Comparison of ENCODE assay signal across 9 mouse cellular contexts in genomic region chr3:87886004-87886365, GRCm38 (mm10). TPM values are rescaled to one million over a fixed set of nuclear protein-coding genes. Genes with fewer than 3 reads are reported as not detected.
DNase-seq lines count a peak whose midpoint lies in the region; ATAC-seq and TF ChIP-seq lines count a peak whose summit lies in the region.
"Had no signal": no experiment of that assay in that cellular context is flagged by ENCODE, and none has a peak within 500 bp of the region (broad histone marks: within the 10 kb centered on the region; RNA-seq: fewer than 3 reads in every experiment).

No protein-coding gene starts in this region.

- 4% methylated on average over 10 of the region's 10 CpGs for WGBS in heart, adult 2 months
- WGBS in thymus, adult 2 months = 6% methylated on average over 10 of the region's 10 CpGs
- 5% methylated on average over 10 of the region's 10 CpGs for WGBS in liver, embryonic 14.5 days (ENCODE audit: insufficient replicate concordance)

- intact Hi-C loops in heart, adult 2 months (cut with DNase I) = loop anchor here (1.0 to 2.0 kb wide), 2 partner anchors 33 to 44 kb away; partner anchors contain the start of genes Isg20l2, Mrpl24 and Rrnad1
- intact Hi-C loops in heart, postnatal 10 days (cut with DNase I) = loop anchor here (2.0 kb wide), 1 partner anchor 19 kb away; no protein-coding TSS in a partner anchor
- intact Hi-C loops in heart, postnatal 14 days (cut with DNase I) = loop anchor here (1.0 to 5.0 kb wide), 2 partner anchors 20 to 41 kb away; partner anchors contain the start of gene Hdgf
- intact Hi-C loops in left cerebral cortex, postnatal 14 days (cut with DNase I) = no loop called here

- H3K4me1 ChIP-seq in heart, adult 2 months (ENCODE audit: control insufficient read depth, insufficient read depth, low read length) = peaks cover 8% of the 10 kb centered on the region
- H3K4me1 ChIP-seq in thymus, adult 2 months (replicated peaks; ENCODE audit: control insufficient read depth, insufficient read depth, low read length) = peaks cover 7% of the 10 kb centered on the region; the same call in 1 of the 2 replicates
- peaks cover 15 to 19% of the 10 kb centered on the region in 2 experiments for H3K4me1 ChIP-seq in liver, embryonic 14.5 days (replicated peaks; ENCODE audit: control insufficient read depth in 2 of 2, insufficient read depth in 2 of 2, low read length in 1 of 2)

- peak overlapping the region; percentile 72 for H3K27ac ChIP-seq in heart, adult 2 months
- H3K27ac ChIP-seq in thymus, adult 2 months (ENCODE audit: control insufficient read depth, insufficient read depth, low read length) = peak overlapping the region; percentile 21; the same call in 1 of the 2 replicates
- peak overlapping the region; percentile 84 for H3K27ac ChIP-seq in liver, embryonic 14.5 days

- DNase-seq in heart, adult 2 months = peak in 1 of 2 experiments; percentile 56
- DNase-seq in heart, postnatal 10 days = no peak
- DNase-seq in thymus, adult 2 months = no peak
- no peak for DNase-seq in thymus, postnatal 0 days (ENCODE audit: low spot score)
- DNase-seq in heart, postnatal 14 days = peak; percentile 31 to 37
- DNase-seq in liver, embryonic 14.5 days (ENCODE audit: low read depth in 3 of 3, low spot score in 3 of 3) = no peak
- peak; percentile 63 to 67 for DNase-seq in spleen, postnatal 10 days (ENCODE audit: low spot score in 2 of 2)
- DNase-seq in left cerebral cortex, postnatal 14 days (ENCODE audit: low spot score in 2 of 2) = no peak

- no peak for TF ChIP-seq EP300 in heart, adult 2 months (IDR thresholded peaks at IDR 0.05; ENCODE audit: insufficient read depth, low read depth, low read length)
- TF ChIP-seq EP300 in liver, embryonic 14.5 days (IDR thresholded peaks at IDR 0.05; ENCODE audit: low read depth) = no peak

- H3K4me3 ChIP-seq in heart, adult 2 months = peak overlapping the region; percentile 61
- peak overlapping the region; percentile 43 for H3K4me3 ChIP-seq in thymus, adult 2 months (ENCODE audit: control insufficient read depth, insufficient read depth, low read length)
- H3K4me3 ChIP-seq in liver, embryonic 14.5 days (ENCODE audit: insufficient read depth in 1 of 2, low read depth in 2 of 2, low read length in 2 of 2) = peak overlapping the region; percentile 79 to 87

- H3K9ac ChIP-seq in heart, adult 2 months (ENCODE audit: low read depth, low read length) = peak overlapping the region; percentile 67
- peak overlapping the region; percentile 95 for H3K9ac ChIP-seq in liver, embryonic 14.5 days (replicated peaks)

- no peak for TF ChIP-seq CTCF in heart, adult 2 months (IDR thresholded peaks at IDR 0.05)
- TF ChIP-seq CTCF in thymus, adult 2 months (IDR thresholded peaks at IDR 0.05; ENCODE audit: borderline replicate concordance, control insufficient read depth, extremely low read depth, insufficient read depth, low read length, poor library complexity) = no peak
- no peak for TF ChIP-seq CTCF in liver, embryonic 14.5 days (IDR thresholded peaks at IDR 0.05; ENCODE audit: low read depth)

- H3K27me3 ChIP-seq in heart, adult 2 months (ENCODE audit: control insufficient read depth, insufficient read depth, low read length) = no peaks in the 10 kb centered on the region
- no peaks in the 10 kb centered on the region for H3K27me3 ChIP-seq in thymus, adult 2 months (ENCODE audit: control insufficient read depth, insufficient read depth, low read length)
- H3K27me3 ChIP-seq in liver, embryonic 14.5 days (ENCODE audit: control insufficient read depth, insufficient read depth, low read length) = no peaks in the 10 kb centered on the region

- peak overlapping the region; percentile 97 for H3K4me2 ChIP-seq in liver, embryonic 14.5 days (ENCODE audit: low read depth)

- H3K36me3 ChIP-seq in heart, adult 2 months (ENCODE audit: control insufficient read depth, insufficient read depth, low read length) = peaks cover 17% of the 10 kb centered on the region
- no peaks in the 10 kb centered on the region; the same call in 1 of the 2 replicates for H3K36me3 ChIP-seq in thymus, adult 2 months (ENCODE audit: control insufficient read depth, insufficient read depth, low read length)
- H3K36me3 ChIP-seq in liver, embryonic 14.5 days (replicated peaks; ENCODE audit: control insufficient read depth, insufficient read depth, low read depth) = peaks cover 7% of the 10 kb centered on the region

- TF ChIP-seq POLR2A in heart, adult 2 months (IDR thresholded peaks at IDR 0.05; ENCODE audit: insufficient read depth, low read depth, low read length) = no peak
- no peak for TF ChIP-seq POLR2A in thymus, adult 2 months (IDR thresholded peaks at IDR 0.05; ENCODE audit: control insufficient read depth, extremely low read depth, insufficient read depth, low read length, poor library complexity)

- H3K9me3 ChIP-seq in liver, embryonic 14.5 days (ENCODE audit: control insufficient read depth, low read length) = no peaks in the 10 kb centered on the region; the same call in 1 of the 2 replicates

- H3K79me2 ChIP-seq in heart, adult 2 months (replicated peaks; ENCODE audit: control insufficient read depth, insufficient read depth, low read length) = peaks cover 7% of the 10 kb centered on the region

- ATAC-seq in liver, embryonic 14.5 days (ENCODE audit: insufficient read depth) = peak; percentile 14

RNA-seq across cellular contexts. Expression of gene Prcc, which starts 0.6 kb away (rescaled TPM):
- 10 to 100 TPM; 46.7 to 50.7 TPM for total RNA-seq in heart, adult 2 months (2021)
- polyA plus RNA-seq in heart, adult 2 months (2012; rRNA removed) = 27.6 and 35.9 TPM in 2 replicates
- 10 to 100 TPM; 54.8 to 56.2 TPM for total RNA-seq in heart, postnatal 10 days (2021)
- 54.5 and 60.0 TPM in 2 replicates for polyA plus RNA-seq in thymus, adult 2 months (2012; rRNA removed)
- polyA plus RNA-seq in thymus, postnatal 0 days (2015; fragmentation: Nextera tagmentation; extraction: Ambion mirVana) = 13.9 and 14.4 TPM in 2 replicates
- 10 to 100 TPM; 47.8 to 49.3 TPM for total RNA-seq in heart, postnatal 14 days (2021)
- polyA plus RNA-seq in liver, embryonic 14.5 days (2012; rRNA removed) = 14.8 and 15.4 TPM in 2 replicates
- 5.0 and 6.7 TPM in 2 replicates for polyA plus RNA-seq in liver, embryonic 14.5 days (2014; fragmentation: Nextera tagmentation; extraction: Ambion mirVana)
- 10 to 100 TPM; 64.4 to 65.9 TPM for total RNA-seq in left cerebral cortex, postnatal 14 days (2021)

RNA-seq across cellular contexts. Expression of gene Hdgf, which starts 20.1 kb away (rescaled TPM):
- total RNA-seq in heart, adult 2 months (2021) = 100 to 1,000 TPM; 106 to 125 TPM
- polyA plus RNA-seq in heart, adult 2 months (2012; rRNA removed) = 61.6 and 99.5 TPM in 2 replicates
- 100 to 1,000 TPM; 106 to 112 TPM for total RNA-seq in heart, postnatal 10 days (2021)
- polyA plus RNA-seq in thymus, adult 2 months (2012; rRNA removed) = 112 and 136 TPM in 2 replicates
- 223 and 234 TPM in 2 replicates for polyA plus RNA-seq in thymus, postnatal 0 days (2015; fragmentation: Nextera tagmentation; extraction: Ambion mirVana)
- total RNA-seq in heart, postnatal 14 days (2021) = 10 to 100 TPM; 88.2 to 91.9 TPM
- 108 and 167 TPM in 2 replicates for polyA plus RNA-seq in liver, embryonic 14.5 days (2012; rRNA removed)
- 204 and 256 TPM in 2 replicates for polyA plus RNA-seq in liver, embryonic 14.5 days (2014; fragmentation: Nextera tagmentation; extraction: Ambion mirVana)
- total RNA-seq in left cerebral cortex, postnatal 14 days (2021) = 100 to 1,000 TPM; 130 to 139 TPM

RNA-seq across cellular contexts. Expression of gene Mrpl24, which starts 33.3 kb away (rescaled TPM):
- 10 to 100 TPM; 70.4 to 71.9 TPM for total RNA-seq in heart, adult 2 months (2021)
- polyA plus RNA-seq in heart, adult 2 months (2012; rRNA removed) = 53.3 and 88.7 TPM in 2 replicates
- total RNA-seq in heart, postnatal 10 days (2021) = 10 to 100 TPM; 60.5 to 75.5 TPM
- polyA plus RNA-seq in thymus, adult 2 months (2012; rRNA removed) = 60.5 and 72.4 TPM in 2 replicates
- 107 and 108 TPM in 2 replicates for polyA plus RNA-seq in thymus, postnatal 0 days (2015; fragmentation: Nextera tagmentation; extraction: Ambion mirVana)
- 10 to 100 TPM; 65.8 to 71.0 TPM for total RNA-seq in heart, postnatal 14 days (2021)
- 43.9 and 50.1 TPM in 2 replicates for polyA plus RNA-seq in liver, embryonic 14.5 days (2012; rRNA removed)
- polyA plus RNA-seq in liver, embryonic 14.5 days (2014; fragmentation: Nextera tagmentation; extraction: Ambion mirVana) = 37.9 and 43.4 TPM in 2 replicates
- 10 to 100 TPM; 45.5 to 48.5 TPM for total RNA-seq in left cerebral cortex, postnatal 14 days (2021)

RNA-seq across cellular contexts. Expression of gene Sh2d2a, which starts 39.4 kb away (rescaled TPM):
- under 1 TPM; 0.05 to 0.27 TPM for total RNA-seq in heart, adult 2 months (2021)
- 0.41 and 0.70 TPM in 2 replicates for polyA plus RNA-seq in heart, adult 2 months (2012; rRNA removed)
- total RNA-seq in heart, postnatal 10 days (2021) = under 1 TPM; 0.10 to 0.31 TPM
- polyA plus RNA-seq in thymus, adult 2 months (2012; rRNA removed) = 179 and 180 TPM in 2 replicates
- polyA plus RNA-seq in thymus, postnatal 0 days (2015; fragmentation: Nextera tagmentation; extraction: Ambion mirVana) = 101 and 108 TPM in 2 replicates
- 1 to 10 TPM in 1 of 2 experiments, under 1 TPM in 1; 0.14 to 2.2 TPM for total RNA-seq in heart, postnatal 14 days (2021)
- 0.04 and 0.09 TPM in 2 replicates for polyA plus RNA-seq in liver, embryonic 14.5 days (2012; rRNA removed)
- 0.10 and 0.13 TPM in 2 replicates for polyA plus RNA-seq in liver, embryonic 14.5 days (2014; fragmentation: Nextera tagmentation; extraction: Ambion mirVana)
- total RNA-seq in left cerebral cortex, postnatal 14 days (2021) = not detected
- total RNA-seq: layer of hippocampus, postnatal 14 days had no signal

RNA-seq across cellular contexts. Expression of gene Isg20l2, which starts 44.1 kb away (rescaled TPM):
- 10 to 100 TPM; 10.6 to 10.9 TPM for total RNA-seq in heart, adult 2 months (2021)
- polyA plus RNA-seq in heart, adult 2 months (2012; rRNA removed) = 6.2 and 10.8 TPM in 2 replicates
- 10 to 100 TPM; 16.2 to 18.9 TPM for total RNA-seq in heart, postnatal 10 days (2021)
- polyA plus RNA-seq in thymus, adult 2 months (2012; rRNA removed) = 31.6 and 40.8 TPM in 2 replicates
- polyA plus RNA-seq in thymus, postnatal 0 days (2015; fragmentation: Nextera tagmentation; extraction: Ambion mirVana) = 58.9 and 61.4 TPM in 2 replicates
- total RNA-seq in heart, postnatal 14 days (2021) = 10 to 100 TPM; 15.7 TPM
- 9.3 and 14.8 TPM in 2 replicates for polyA plus RNA-seq in liver, embryonic 14.5 days (2012; rRNA removed)
- 9.7 and 11.0 TPM in 2 replicates for polyA plus RNA-seq in liver, embryonic 14.5 days (2014; fragmentation: Nextera tagmentation; extraction: Ambion mirVana)
- 10 to 100 TPM; 14.3 to 15.2 TPM for total RNA-seq in left cerebral cortex, postnatal 14 days (2021)

Comparison
In these comparisons a context has a peak if more than half of its experiments do, and no peak if none do; other contexts are left out.
1. DNase-seq: peak in heart, postnatal 14 days (2 of 2) and spleen, postnatal 10 days (2 of 2); none in heart, postnatal 10 days (0 of 2), thymus, adult 2 months (single experiment), thymus, postnatal 0 days (single experiment), liver, embryonic 14.5 days (0 of 3) and left cerebral cortex, postnatal 14 days (0 of 2).
2. H3K27ac ChIP-seq: peak in every context shown above with its lines; median percentile 84 in liver, embryonic 14.5 days; 72 in heart, adult 2 months; 21 in thymus, adult 2 months.
3. Peak in every context shown above with its lines, with median percentiles within 50 percentile points of each other: H3K4me3 ChIP-seq.